Mouse (Mus musculus) intestine, postnatal 0 days (tissue): ENCODE measurements around the gene Npnt. TPM values are rescaled to one million over a fixed set of nuclear protein-coding genes. Genes with fewer than 3 reads are reported as not detected.

Source experiments
- ATAC-seq: fragments of 200-750 bp; cut with Nextera tagmentation; 2 replicates; pipeline ENCODE4 v1.8.0; 2017; ENCODE audit warnings: mild to moderate bottlenecking, moderate TSS enrichment, moderate library complexity
- H3K27ac ChIP-seq: fragments of 300-500 bp; sonication (generic); 2 replicates; pipeline ENCODE4 v1.5.1; 2014; ENCODE audit warnings: mild to moderate bottlenecking, low read depth, low read length, moderate library complexity
- H3K27me3 ChIP-seq: fragments of 300-500 bp; sonication (generic); replicated peaks from 2 replicates; pipeline ENCODE4 v1.6.1; 2014; ENCODE audit warnings: low read length, mixed read lengths; ENCODE audit not compliant: control insufficient read depth, insufficient read depth
- H3K36me3 ChIP-seq: fragments of 300-500 bp; sonication (generic); 2 replicates; pipeline ENCODE4 v1.6.1; 2014; ENCODE audit warnings: mild to moderate bottlenecking, moderate library complexity; ENCODE audit not compliant: control insufficient read depth, insufficient read depth
- H3K4me1 ChIP-seq: fragments of 300-500 bp; sonication (generic); replicated peaks from 2 replicates; pipeline ENCODE4 v1.6.1; 2014; ENCODE audit warnings: antibody characterized with exemption, low read length, mixed read lengths; ENCODE audit not compliant: control insufficient read depth, insufficient read depth
- H3K4me2 ChIP-seq: fragments of 300-500 bp; sonication (generic); replicated peaks from 2 replicates; pipeline ENCODE4 v1.6.1; 2014; ENCODE audit warnings: low read depth, mild to moderate bottlenecking, moderate library complexity
- H3K4me3 ChIP-seq: fragments of 300-500 bp; sonication (generic); 2 replicates; pipeline ENCODE4 v1.5.1; 2014; ENCODE audit warnings: low read depth, low read length
- H3K9ac ChIP-seq: fragments of 300-500 bp; sonication (generic); 2 replicates; pipeline ENCODE4 v1.6.1; 2014; ENCODE audit warnings: mild to moderate bottlenecking, low read depth, low read length
- H3K9me3 ChIP-seq: fragments of 300-500 bp; sonication (generic); 2 replicates; pipeline ENCODE4 v1.6.1; 2016; ENCODE audit warnings: mixed run types; ENCODE audit not compliant: control insufficient read depth
- CTCF ChIP-seq: sonication (generic); IDR thresholded peaks from 2 replicates; pipeline ENCODE4 v1.5.1; 2016; ENCODE audit warnings: low read depth, mild to moderate bottlenecking, control low read depth, antibody characterized with exemption, moderate library complexity
- WGBS: fragments of 180-500 bp; shearing (Covaris S2); extraction: QIAGEN DNeasy Blood & Tissue Kit; methylation state at CpG from one replicate; pipeline ENCODE4 v1.1.7; 2014; 5-methylcytosine and 5-hydroxymethylcytosine counted together
- polyA plus RNA-seq: library from polyadenylated mRNA; unstranded; fragments of >200 nt; fragmentation: Nextera tagmentation; extraction: Ambion mirVana; gene quantifications from 2 replicates; pipeline ENCODE4 v1.2.1, GENCODE M21; 2015

Gene Npnt
- polyA plus RNA-seq, 1 experiment from 2014 or later = 38.7 TPM

- no peak overlapping the region for H3K4me2 ChIP-seq
These were observed 31.9 kb upstream of the Npnt start for GRCm38 (mm10) chr3:132981968-132982367.

GRCm38 (mm10) chr3:132979781-132980461, 29.8 kb upstream of the Npnt start:
- peaks cover 6% of the 10 kb centered on the region; the same call in 1 of the 2 replicates for H3K36me3 ChIP-seq
- H3K4me1 ChIP-seq = no peaks in the 10 kb centered on the region
- no peaks in the 10 kb centered on the region for H3K9me3 ChIP-seq
- ATAC-seq = no peak
- no peak overlapping the region for H3K27ac ChIP-seq
- H3K27me3 ChIP-seq = no peaks in the 10 kb centered on the region
- H3K4me2 ChIP-seq = no peak overlapping the region
- TF ChIP-seq CTCF = no peak
- no peak overlapping the region for H3K4me3 ChIP-seq
- H3K9ac ChIP-seq = no peak overlapping the region
- 93% methylated on average over 12 of the region's 12 CpGs for WGBS

More at GRCm38 (mm10) chr3:132981968-132982367, 31.9 kb upstream of the Npnt start:
- H3K27ac ChIP-seq = no peak overlapping the region
- H3K4me1 ChIP-seq = no peaks in the 10 kb centered on the region
- H3K9ac ChIP-seq = no peak overlapping the region
- H3K4me3 ChIP-seq = no peak overlapping the region
- no peaks in the 10 kb centered on the region for H3K9me3 ChIP-seq
- ATAC-seq = no peak
- WGBS = 96% methylated on average over 2 of the region's 2 CpGs
- H3K27me3 ChIP-seq = no peaks in the 10 kb centered on the region
- TF ChIP-seq CTCF = no peak
- peaks cover 6% of the 10 kb centered on the region; the same call in 1 of the 2 replicates for H3K36me3 ChIP-seq

- WGBS = 58% methylated on average over 5 of the region's 5 CpGs
- ATAC-seq = no peak
- no peaks in the 10 kb centered on the region for H3K27me3 ChIP-seq
These were observed 16.2 kb upstream of the Npnt start for GRCm38 (mm10) chr3:132966255-132966654.

GRCm38 (mm10) chr3:132964715-132965507, 14.8 kb upstream of the Npnt start:
- WGBS = 49% methylated on average over 9 of the region's 9 CpGs
- ATAC-seq = no peak
- H3K4me2 ChIP-seq = no peak overlapping the region
- H3K27me3 ChIP-seq = no peaks in the 10 kb centered on the region
- no peak overlapping the region for H3K4me3 ChIP-seq
- no peak overlapping the region for H3K27ac ChIP-seq
- TF ChIP-seq CTCF = no peak
- no peaks in the 10 kb centered on the region for H3K36me3 ChIP-seq
- no peaks in the 10 kb centered on the region for H3K9me3 ChIP-seq
- no peak overlapping the region for H3K9ac ChIP-seq
- no peaks in the 10 kb centered on the region for H3K4me1 ChIP-seq

More at GRCm38 (mm10) chr3:132966255-132966654, 16.2 kb upstream of the Npnt start:
- Histone ChIP-seq H3K4me2 (no peak overlapping the region), H3K9me3 (no peaks in the 10 kb centered on the region), H3K36me3 (no peaks in the 10 kb centered on the region), H3K27ac (no peak overlapping the region), H3K9ac (no peak overlapping the region), H3K4me1 (no peaks in the 10 kb centered on the region), H3K4me3 (no peak overlapping the region)
- TF ChIP-seq CTCF = no peak

GRCm38 (mm10) chr3:132962631-132963361, 12.7 kb upstream of the Npnt start:
- WGBS = 82% methylated on average over 7 of the region's 7 CpGs
- H3K27me3 ChIP-seq = no peaks in the 10 kb centered on the region

GRCm38 (mm10) chr3:132950529-132950880, 414 bp upstream of the Npnt start:
- no peak for TF ChIP-seq CTCF
- peak overlapping the region; percentile 85 for H3K4me2 ChIP-seq
- no peaks in the 10 kb centered on the region; the same call in 1 of the 2 replicates for H3K36me3 ChIP-seq
- H3K27ac ChIP-seq = no peak overlapping the region
- H3K4me1 ChIP-seq = 0 out of 2 replicates have a peak, but pooled peaks cover 3% of the 10 kb centered on the region
- WGBS = 11% methylated on average over 7 of the region's 7 CpGs
- H3K27me3 ChIP-seq = peaks cover 8% of the 10 kb centered on the region; the same call in 1 of the 2 replicates
- ATAC-seq = no peak
- peak overlapping the region; percentile 55 for H3K4me3 ChIP-seq
- H3K9ac ChIP-seq = 0 out of 2 replicates have a peak overlapping the region, but pooled peaks have one; percentile 37
- no peaks in the 10 kb centered on the region for H3K9me3 ChIP-seq

More at GRCm38 (mm10) chr3:132962631-132963361, 12.7 kb upstream of the Npnt start:
- Histone ChIP-seq H3K36me3 (no peaks in the 10 kb centered on the region), H3K4me2 (no peak overlapping the region), H3K4me1 (no peaks in the 10 kb centered on the region), H3K9ac (no peak overlapping the region), H3K27ac (no peak overlapping the region), H3K4me3 (no peak overlapping the region), H3K9me3 (no peaks in the 10 kb centered on the region)
- ATAC-seq = no peak
- no peak for TF ChIP-seq CTCF
